Mouse (Mus musculus) hindbrain, postnatal 0 days (tissue): ENCODE results near the gene Slc29a4. TPM values are rescaled to one million over a fixed set of nuclear protein-coding genes. Genes with fewer than 3 reads are reported as not detected.

ENCODE experiments used
- ATAC-seq: fragments of 200-750 bp; cut with Nextera tagmentation; 2 replicates; pipeline ENCODE4 v1.8.0; 2017; ENCODE audit warnings: mild to moderate bottlenecking, moderate TSS enrichment, moderate library complexity
- DNase-seq: peaks from one replicate; pipeline ENCODE4 v3.0.0-alpha.2; 2015; ENCODE audit warnings: low spot score
- H3K27ac ChIP-seq: fragments of 300-500 bp; sonication (generic); 2 replicates; pipeline ENCODE4 v1.5.1; 2014; ENCODE audit warnings: mild to moderate bottlenecking
- H3K27me3 ChIP-seq: fragments of 300-500 bp; sonication (generic); 2 replicates; pipeline ENCODE4 v1.6.1; 2014; ENCODE audit warnings: low read length, mixed read lengths; ENCODE audit not compliant: insufficient read depth
- H3K36me3 ChIP-seq: fragments of 300-500 bp; sonication (generic); 2 replicates; pipeline ENCODE4 v1.6.1; 2014; ENCODE audit warnings: low read length, mixed read lengths; ENCODE audit not compliant: insufficient read depth
- H3K4me1 ChIP-seq: fragments of 300-500 bp; sonication (generic); 2 replicates; pipeline ENCODE4 v1.6.1; 2014; ENCODE audit warnings: antibody characterized with exemption, low read length, mixed read lengths; ENCODE audit not compliant: insufficient read depth
- H3K4me2 ChIP-seq: fragments of 300-500 bp; sonication (generic); 2 replicates; pipeline ENCODE4 v1.6.1; 2014; ENCODE audit warnings: low read depth, mild to moderate bottlenecking, low read length, moderate library complexity, mixed read lengths
- H3K4me3 ChIP-seq: fragments of 300-500 bp; sonication (generic); 2 replicates; pipeline ENCODE4 v1.5.1; 2014; ENCODE audit warnings: low read length
- H3K9ac ChIP-seq: fragments of 300-500 bp; sonication (generic); replicated peaks from 2 replicates; pipeline ENCODE4 v1.6.1; 2014; ENCODE audit warnings: mild to moderate bottlenecking, low read length, moderate library complexity, mixed read lengths
- H3K9me3 ChIP-seq: fragments of 300-500 bp; sonication (generic); 2 replicates; pipeline ENCODE4 v1.6.1; 2016; ENCODE audit warnings: low read length, mixed read lengths
- CTCF ChIP-seq: IDR thresholded peaks from 2 replicates; pipeline ENCODE4 v1.5.1; 2016; ENCODE audit warnings: antibody characterized with exemption, control low read depth, low read depth
- WGBS: fragments of 180-500 bp; shearing (Covaris S2); extraction: QIAGEN DNeasy Blood & Tissue Kit; methylation state at CpG from one replicate; pipeline ENCODE4 v1.1.7; 2014; 5-methylcytosine and 5-hydroxymethylcytosine counted together
- polyA plus RNA-seq: library from polyadenylated mRNA; unstranded; fragments of >200 nt; fragmentation: Nextera tagmentation; extraction: Ambion mirVana; gene quantifications from 2 replicates; pipeline ENCODE4 v1.2.1, GENCODE M21; 2015
- total RNA-seq: library from RNA; depleted of rRNA; stranded (reverse); fragments of >200 nt; gene quantifications from 2 replicates; pipeline ENCODE4 v1.2.3, GENCODE M21; 2014

Slc29a4 gene
- total and polyA plus RNA-seq, 2 experiments from 2014 or later = 67.1 to 80.1 TPM

DNA sequence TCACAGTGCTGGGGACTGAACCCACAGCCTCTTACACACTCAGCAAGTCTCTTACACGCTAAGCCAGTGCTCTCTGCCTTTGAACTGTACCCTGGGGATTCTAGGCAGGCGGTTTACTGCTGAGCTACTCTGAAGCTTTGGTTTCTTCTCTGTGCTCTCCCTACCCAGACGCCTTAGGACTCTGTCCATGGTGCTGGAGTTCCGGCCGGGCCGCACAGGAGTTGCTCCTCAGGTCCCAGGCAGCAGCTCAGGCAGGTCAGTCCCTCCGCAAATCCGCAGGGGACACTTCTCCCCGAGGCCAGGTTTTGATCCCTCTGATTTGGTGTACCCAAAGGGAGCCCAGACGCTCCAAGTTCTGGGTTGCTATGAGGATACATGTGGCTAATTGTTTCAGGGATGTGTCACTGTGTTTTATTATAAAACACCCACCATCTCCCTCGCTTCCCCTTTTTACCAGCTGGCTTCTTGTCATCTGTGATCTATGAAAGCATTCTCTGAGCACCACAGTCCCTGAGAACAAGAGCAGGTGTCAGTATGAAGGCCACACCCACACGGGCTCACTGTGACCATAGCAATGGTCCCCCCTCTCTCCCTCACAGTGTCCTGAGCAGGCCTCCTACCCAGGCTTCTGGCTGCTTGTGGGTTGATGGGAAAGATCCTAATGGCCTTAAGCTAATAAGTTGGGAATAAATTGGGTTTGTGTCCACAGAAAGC is 2.5 kb downstream of the Slc29a4 start:
- Histone ChIP-seq H3K9me3 (no peaks in the 10 kb centered on the region), H3K36me3 (no peaks in the 10 kb centered on the region), H3K4me3 (no peak overlapping the region), H3K4me2 (no peak overlapping the region), H3K4me1 (peaks cover 13% of the 10 kb centered on the region), H3K27me3 (no peaks in the 10 kb centered on the region; the same call in 1 of the 2 replicates), H3K9ac (no peak overlapping the region), H3K27ac (no peak overlapping the region)
- ATAC-seq = no peak
- no peak for TF ChIP-seq CTCF
- WGBS = 13% methylated on average over 12 of the region's 12 CpGs
- no peak for DNase-seq

DNA sequence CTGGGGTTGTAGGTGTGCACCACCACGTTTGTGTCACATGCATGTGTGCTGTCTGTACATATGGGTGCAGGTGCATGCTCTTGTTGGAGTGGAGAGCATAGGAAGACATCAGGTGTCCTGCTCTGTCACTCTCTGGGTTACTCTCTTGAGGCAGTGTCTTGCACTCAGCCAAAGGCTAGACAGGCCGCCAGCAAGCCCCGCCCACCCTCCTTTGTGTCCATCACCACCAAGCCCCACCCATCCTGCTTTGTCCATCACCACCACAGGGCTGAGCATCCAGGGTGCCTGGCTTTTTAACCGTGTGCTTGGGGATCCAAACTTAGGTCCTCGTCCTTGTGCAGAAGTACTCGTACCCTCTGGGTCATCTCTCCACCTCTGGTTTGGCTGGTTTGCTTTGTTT is 3.9 kb downstream of the Slc29a4 start:
- no peak for TF ChIP-seq CTCF
- ATAC-seq = no peak
- Histone ChIP-seq H3K9ac (no peak overlapping the region), H3K9me3 (no peaks in the 10 kb centered on the region), H3K4me3 (no peak overlapping the region), H3K4me2 (no peak overlapping the region), H3K27ac (no peak overlapping the region), H3K4me1 (peaks cover 13% of the 10 kb centered on the region), H3K27me3 (no peaks in the 10 kb centered on the region; the same call in 1 of the 2 replicates), H3K36me3 (no peaks in the 10 kb centered on the region)
- no peak for DNase-seq
- WGBS = 26% methylated on average over 6 of the region's 6 CpGs

DNA sequence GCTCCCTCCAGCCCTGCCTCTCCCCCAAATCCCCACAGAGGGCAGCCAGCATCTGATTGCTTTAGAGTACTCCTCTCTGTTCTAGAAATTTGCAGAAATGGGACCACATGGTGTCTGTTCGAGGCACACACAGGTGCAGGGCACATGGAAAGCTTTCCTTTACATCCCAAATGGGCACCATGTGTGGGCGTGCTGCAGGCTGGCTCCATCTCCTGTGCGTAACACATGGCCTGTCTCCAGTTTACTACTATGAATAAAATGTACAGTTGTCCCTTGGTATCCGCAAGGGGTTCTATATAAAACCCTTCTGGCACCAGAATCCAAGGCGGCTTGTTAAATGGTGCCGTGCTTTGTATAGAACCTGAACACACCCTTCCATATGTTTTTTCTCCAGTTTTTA is 4.6 kb downstream of the Slc29a4 start:
- no peak overlapping the region for H3K4me3 ChIP-seq
- H3K36me3 ChIP-seq = no peaks in the 10 kb centered on the region
- no peak overlapping the region for H3K27ac ChIP-seq
- TF ChIP-seq CTCF = no peak
- peaks cover 12% of the 10 kb centered on the region for H3K4me1 ChIP-seq
- WGBS = 77% methylated on average over 6 of the region's 6 CpGs
- H3K9ac ChIP-seq = no peak overlapping the region
- H3K27me3 ChIP-seq = no peaks in the 10 kb centered on the region; the same call in 1 of the 2 replicates
- ATAC-seq (no peak), DNase-seq (no peak)
- no peaks in the 10 kb centered on the region for H3K9me3 ChIP-seq
- H3K4me2 ChIP-seq = no peak overlapping the region

DNA sequence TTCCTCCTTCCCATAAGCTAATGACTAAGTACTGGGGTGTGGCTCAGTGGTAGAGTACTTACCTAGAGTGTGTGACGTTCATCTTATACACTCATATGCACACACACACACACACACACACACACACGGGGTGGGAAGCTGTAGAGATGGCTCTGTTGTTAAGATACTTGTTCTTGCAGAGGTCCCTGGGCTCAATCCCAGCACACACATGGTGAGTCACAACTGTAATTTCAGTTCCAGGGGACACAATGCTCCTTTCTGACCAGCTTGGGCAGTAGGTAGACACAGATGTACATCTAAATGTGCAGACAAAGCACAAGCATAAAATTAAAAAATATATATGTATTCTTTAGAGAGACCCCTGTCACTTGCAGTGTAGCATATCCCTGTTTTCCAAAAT is 5.4 kb downstream of the Slc29a4 start:
- DNase-seq = no peak
- Histone ChIP-seq H3K4me1 (0 out of 2 replicates have a peak, but pooled peaks cover 6% of the 10 kb centered on the region), H3K36me3 (no peaks in the 10 kb centered on the region), H3K4me3 (no peak overlapping the region), H3K9ac (no peak overlapping the region), H3K9me3 (no peaks in the 10 kb centered on the region), H3K4me2 (no peak overlapping the region), H3K27me3 (no peaks in the 10 kb centered on the region; the same call in 1 of the 2 replicates), H3K27ac (no peak overlapping the region)
- TF ChIP-seq CTCF = no peak
- no peak for ATAC-seq
- 64% methylated on average over 2 of the region's 2 CpGs for WGBS

DNA sequence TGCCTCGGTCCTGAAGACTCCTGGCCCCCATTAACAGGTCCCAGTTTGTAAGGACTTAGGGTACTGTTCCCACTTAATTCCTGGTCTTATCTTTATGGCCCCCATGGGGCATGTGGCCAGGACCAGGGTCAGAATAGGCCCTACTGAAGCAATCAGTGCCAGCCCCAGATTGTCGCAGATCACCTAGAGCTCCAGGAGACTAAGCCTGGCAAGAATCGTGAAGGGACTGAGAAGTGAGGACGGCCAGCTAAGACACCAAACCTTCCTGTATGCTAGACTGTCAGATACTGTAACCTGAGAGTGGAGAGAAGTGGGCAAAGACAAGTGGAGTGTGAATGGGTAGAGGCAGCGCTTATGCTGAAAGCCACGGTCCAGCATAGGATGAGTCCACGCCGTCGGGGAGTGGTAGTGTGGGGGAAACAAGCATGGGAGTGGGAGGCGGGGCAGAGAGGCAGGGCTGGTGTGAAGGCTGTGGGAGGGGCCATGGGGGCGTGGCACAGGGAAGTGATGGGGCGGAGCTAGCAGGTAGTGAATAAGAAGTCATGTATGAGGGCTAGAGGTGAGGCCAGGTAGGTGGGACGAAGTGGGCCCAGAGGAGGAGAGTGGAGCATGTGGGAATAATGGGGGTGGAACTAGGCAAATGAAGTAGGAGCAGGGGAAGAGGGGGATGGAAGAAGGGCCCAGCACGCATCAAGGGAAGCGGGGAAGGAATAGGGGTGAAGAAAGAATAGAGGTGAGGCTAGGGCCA is 8.7 kb downstream of the Slc29a4 start:
- Histone ChIP-seq H3K27ac (no peak overlapping the region; the same call in 1 of the 2 replicates), H3K4me1 (peaks cover 12% of the 10 kb centered on the region), H3K4me2 (peak overlapping the region; percentile 78), H3K9me3 (no peaks in the 10 kb centered on the region), H3K36me3 (no peaks in the 10 kb centered on the region), H3K27me3 (no peaks in the 10 kb centered on the region; the same call in 1 of the 2 replicates), H3K4me3 (peak overlapping the region; percentile 75), H3K9ac (0 out of 2 replicates have a peak overlapping the region, but pooled peaks have one; percentile 75)
- peak; percentile 36 for DNase-seq
- 14% methylated on average over 15 of the region's 15 CpGs for WGBS
- peak; percentile 34 for ATAC-seq
- TF ChIP-seq CTCF = no peak

DNA sequence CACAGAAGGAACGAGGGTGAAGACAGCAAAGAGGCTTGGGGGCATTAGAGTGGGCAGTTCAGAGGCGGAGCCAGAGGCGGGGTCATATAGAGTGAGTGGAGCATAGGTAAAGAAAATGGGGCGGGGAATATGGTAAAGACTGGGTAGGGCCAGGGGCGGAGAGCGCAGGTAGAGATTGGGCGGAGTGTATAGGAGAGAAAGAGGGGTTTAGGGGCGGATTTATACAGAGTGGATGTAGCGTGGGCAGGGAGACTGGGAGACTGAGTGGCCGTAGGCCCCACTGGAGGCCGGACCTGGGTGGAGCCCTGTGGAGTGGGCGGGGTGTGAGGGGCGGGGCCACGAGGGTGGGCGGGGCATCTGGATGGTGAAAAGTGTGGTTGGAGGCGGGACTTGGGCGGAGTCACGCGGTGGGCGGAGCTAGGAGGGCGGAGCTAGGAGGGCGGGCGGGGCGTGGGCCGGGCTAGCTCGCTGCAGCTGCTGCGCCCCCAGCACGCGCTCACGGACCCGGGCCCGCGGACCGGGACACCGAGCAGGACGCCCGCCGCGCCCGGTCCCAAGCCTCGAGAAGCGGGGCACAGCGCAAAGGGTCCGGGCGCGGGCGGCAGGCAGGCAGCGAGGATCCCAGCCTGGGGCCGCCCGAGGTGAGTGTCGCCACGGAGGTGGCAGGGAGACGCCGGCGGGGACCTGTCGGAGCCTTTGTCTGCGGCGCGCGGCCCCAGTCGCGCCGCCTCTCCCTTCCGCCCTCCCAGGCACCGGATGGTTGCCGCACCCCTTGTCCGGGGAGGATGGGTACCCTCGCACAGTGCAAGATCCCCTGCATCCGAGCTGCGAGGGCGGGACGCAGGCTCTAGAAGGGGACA is 9.6 kb downstream of the Slc29a4 start:
- DNase-seq = peak; percentile 86
- Histone ChIP-seq H3K36me3 (no peaks in the 10 kb centered on the region), H3K4me2 (peak overlapping the region; percentile 78), H3K9me3 (no peaks in the 10 kb centered on the region), H3K4me3 (peak overlapping the region; percentile 75), H3K27me3 (no peaks in the 10 kb centered on the region; the same call in 1 of the 2 replicates), H3K4me1 (peaks cover 12% of the 10 kb centered on the region), H3K27ac (peak overlapping the region; percentile 56; the same call in 1 of the 2 replicates), H3K9ac (peak overlapping the region; percentile 75)
- peak; percentile 86 for ATAC-seq
- under 1% methylated on average over 56 of the region's 72 CpGs for WGBS
- TF ChIP-seq CTCF = no peak
